Comparison of ENCODE assay signal across 8 mouse cellular contexts in the genomic region with DNA sequence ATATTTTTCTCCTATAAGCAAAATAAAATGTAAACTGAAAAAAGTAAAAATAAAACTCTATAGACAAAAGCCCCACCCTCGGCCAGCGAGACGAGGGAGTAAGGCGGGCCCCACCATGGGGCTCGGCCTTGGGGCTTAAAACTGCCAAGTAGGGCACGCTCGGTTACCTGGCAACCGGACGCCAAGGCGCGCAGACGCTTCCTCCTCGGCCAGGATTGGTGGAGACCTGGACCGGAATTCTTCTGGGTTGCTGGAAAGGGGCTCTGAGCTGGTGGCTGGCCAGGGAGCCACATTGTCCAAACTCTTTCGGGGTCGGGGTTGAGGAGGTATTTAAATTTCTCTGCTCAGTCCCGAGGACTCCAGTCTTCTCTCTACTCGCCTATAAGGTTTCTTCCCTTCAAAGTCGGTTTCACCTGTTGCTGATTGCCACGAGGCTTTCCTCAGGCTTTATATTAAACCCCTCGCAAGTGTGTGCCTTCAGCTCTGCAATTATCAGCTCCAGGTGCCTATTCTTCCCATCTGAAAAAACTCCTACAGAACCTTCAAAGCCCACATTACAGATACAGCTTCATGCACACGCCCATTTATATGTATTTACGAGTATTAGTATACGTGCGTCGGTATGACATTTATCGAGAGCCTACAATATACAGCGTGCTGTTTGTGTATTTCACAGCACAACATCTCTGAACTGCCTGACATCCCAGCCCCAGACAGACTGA. TPM values are rescaled to one million over a fixed set of nuclear protein-coding genes. Genes with fewer than 3 reads are reported as not detected.
DNase-seq lines count a peak whose midpoint lies in the region; ATAC-seq and TF ChIP-seq lines count a peak whose summit lies in the region.

Gene Ccdc60 (minus strand): TSS at position 137 of the 722 bp plus-strand sequence.

- TF ChIP-seq POLR2A in cerebellum, adult 2 months (IDR thresholded peaks at IDR 0.05; ENCODE audit: borderline replicate concordance, insufficient read depth, low read length), result no peak

- peak within 1 kb of the TSS; percentile 42 for H3K9ac ChIP-seq in kidney, embryonic 14.5 days (ENCODE audit: low read depth, low read length)
- 0 out of 2 replicates have a peak within 1 kb of the TSS, but pooled peaks have one; percentile 8 for H3K9ac ChIP-seq in forebrain, embryonic 16.5 days (replicated peaks; ENCODE audit: low read depth, low read length)

- DNase-seq in kidney, adult 11 months, result no peak
- peak; percentile 55 for DNase-seq in kidney, postnatal 14 days
- DNase-seq in thymus, adult 18-20 months, result peak; percentile 20 to 24
- DNase-seq in cerebellum, adult 2 months, result no peak
- no peak for DNase-seq in left cerebral cortex, adult 11 months (ENCODE audit: low spot score)

- H3K4me1 ChIP-seq in kidney, embryonic 14.5 days (ENCODE audit: control insufficient read depth, insufficient read depth, low read length), result peaks cover 19% of the 10 kb centered on the region; the same call in 1 of the 2 replicates
- H3K4me1 ChIP-seq in forebrain, embryonic 16.5 days (replicated peaks; ENCODE audit: control insufficient read depth, insufficient read depth, low read length), result peaks cover 27% of the 10 kb centered on the region
- peaks cover 2% of the 10 kb centered on the region; the same call in 1 of the 2 replicates for H3K4me1 ChIP-seq in cerebellum, adult 2 months (ENCODE audit: control insufficient read depth, insufficient read depth, low read length)

- no peaks in the 10 kb centered on the region for H3K27me3 ChIP-seq in kidney, embryonic 14.5 days (ENCODE audit: control insufficient read depth, insufficient read depth, low read length)
- peaks cover 17% of the 10 kb centered on the region for H3K27me3 ChIP-seq in forebrain, embryonic 16.5 days (replicated peaks; ENCODE audit: control insufficient read depth, insufficient read depth, low read length)
- no peaks in the 10 kb centered on the region; the same call in 1 of the 2 replicates for H3K27me3 ChIP-seq in cerebellum, adult 2 months (ENCODE audit: control insufficient read depth, insufficient read depth, low read length)

- H3K4me3 ChIP-seq in kidney, embryonic 14.5 days (ENCODE audit: low read length), result peak within 1 kb of the TSS; percentile 25
- no peak within 1 kb of the TSS for H3K4me3 ChIP-seq in forebrain, embryonic 16.5 days (replicated peaks; ENCODE audit: low read length)
- H3K4me3 ChIP-seq in cerebellum, adult 2 months (replicated peaks; ENCODE audit: insufficient read depth, low read depth, low read length), result no peak within 1 kb of the TSS

- no peaks in the 10 kb centered on the region for H3K9me3 ChIP-seq in kidney, embryonic 14.5 days (ENCODE audit: control insufficient read depth, low read length)
- H3K9me3 ChIP-seq in forebrain, embryonic 16.5 days (ENCODE audit: control insufficient read depth, low read length), result no peaks in the 10 kb centered on the region

- peak; percentile 88 for ATAC-seq in kidney, embryonic 14.5 days (ENCODE audit: low FRiP score, low TSS enrichment)
- peak; percentile 43; the same call in 1 of the 2 replicates for ATAC-seq in forebrain, embryonic 16.5 days
- ATAC-seq in megakaryocyte-erythroid progenitor cell, adult 5-6 weeks (replicated peaks; ENCODE audit: low FRiP score, low TSS enrichment, poor library complexity, severe bottlenecking), result peak; percentile 75

- peak within 1 kb of the TSS; percentile 42 for H3K4me2 ChIP-seq in kidney, embryonic 14.5 days (replicated peaks; ENCODE audit: low read depth, low read length)
- H3K4me2 ChIP-seq in forebrain, embryonic 16.5 days (ENCODE audit: low read length), result peak within 1 kb of the TSS; percentile 30

- TF ChIP-seq CTCF in cerebellum, adult 2 months (IDR thresholded peaks at IDR 0.05; ENCODE audit: borderline replicate concordance, insufficient read depth, low read depth, low read length), result no peak

- H3K27ac ChIP-seq in kidney, embryonic 14.5 days (ENCODE audit: low read depth, low read length), result no peak within 1 kb of the TSS
- no peak within 1 kb of the TSS for H3K27ac ChIP-seq in forebrain, embryonic 16.5 days (ENCODE audit: low read length)
- H3K27ac ChIP-seq in cerebellum, adult 2 months (ENCODE audit: insufficient read depth, low read length), result no peak within 1 kb of the TSS

- no peaks in the 10 kb centered on the region for H3K36me3 ChIP-seq in kidney, embryonic 14.5 days (ENCODE audit: control insufficient read depth, insufficient read depth, low read length)
- no peaks in the 10 kb centered on the region for H3K36me3 ChIP-seq in forebrain, embryonic 16.5 days (ENCODE audit: control insufficient read depth, insufficient read depth)

- WGBS in kidney, embryonic 14.5 days, result 7% methylated on average over 28 of the region's 28 CpGs
- 4% methylated on average over 28 of the region's 28 CpGs for WGBS in forebrain, embryonic 16.5 days
- WGBS in cerebellum, adult 2 months, result 15% methylated on average over 28 of the region's 28 CpGs

RNA-seq across cellular contexts. Expression of gene Ccdc60, which starts in this region (rescaled TPM):
- polyA plus RNA-seq in kidney, embryonic 14.5 days (2014; fragmentation: Nextera tagmentation; extraction: Ambion mirVana), result 0.47 and 0.55 TPM in 2 replicates
- polyA plus RNA-seq in forebrain, embryonic 16.5 days (2015; fragmentation: Nextera tagmentation; extraction: Ambion mirVana), result 0.78 and 0.92 TPM in 2 replicates
- total RNA-seq in megakaryocyte-erythroid progenitor cell, adult 5-6 weeks (2014; fragmentation: Nextera tagmentation), result not detected in 2 replicates
- 0.34 TPM in 1 of 2 replicates, not detected in the other for total RNA-seq in megakaryocyte-erythroid progenitor cell, adult 5-6 weeks (2017)
- polyA plus RNA-seq in cerebellum, adult 2 months (2012; rRNA removed), result 0.33 and 0.38 TPM in 2 replicates

Comparison
In these comparisons a context has a peak if more than half of its experiments do, and no peak if none do; other contexts are left out.
1. DNase-seq: peak in kidney, postnatal 14 days (single experiment) and thymus, adult 18-20 months (2 of 2); none in kidney, adult 11 months (single experiment), cerebellum, adult 2 months (0 of 2) and left cerebral cortex, adult 11 months (single experiment).
2. Peak in ATAC-seq, H3K4me3 ChIP-seq, H3K9ac ChIP-seq and H3K4me2 ChIP-seq in kidney, embryonic 14.5 days; RNA of the gene not detected or under 1 TPM.
3. Peak in ATAC-seq, H3K9ac ChIP-seq and H3K4me2 ChIP-seq in forebrain, embryonic 16.5 days; RNA of the gene not detected or under 1 TPM.
4. Peak in ATAC-seq in megakaryocyte-erythroid progenitor cell, adult 5-6 weeks; RNA of the gene not detected or under 1 TPM.
5. Peak in every context shown above with its lines, with median percentiles within 50 percentile points of each other: ATAC-seq.